ENCODE assay signal across 22 mouse cellular contexts in genomic region chr3:36083381-36083780, GRCm38 (mm10). TPM values are rescaled to one million over a fixed set of nuclear protein-coding genes. Genes with fewer than 3 reads are reported as not detected.
"Had no signal": no experiment of that assay in that cellular context is flagged by ENCODE, and none has a peak within 500 bp of the region (broad histone marks: within the 10 kb centered on the region; RNA-seq: fewer than 3 reads in every experiment).

No protein-coding gene starts in this region.

- DNase-seq: liver, postnatal 0 days; lung, adult 2 months; lung, postnatal 14 days; lung, postnatal 36 days; midbrain, embryonic 14.5 days; right cerebral cortex, postnatal 14 days; thymus, adult 2 months; thymus, postnatal 25 days; thymus, postnatal 4 days had no signal

- H3K4me1 ChIP-seq: lung, embryonic 15.5 days; midbrain, embryonic 12.5 days; neural tube, embryonic 12.5 days; stomach, embryonic 15.5 days had no signal

- H3K27ac ChIP-seq: lung, embryonic 15.5 days; macrophage; midbrain, embryonic 12.5 days; neural tube, embryonic 12.5 days; stomach, embryonic 15.5 days; stomach, postnatal 0 days had no signal

- H3K4me3 ChIP-seq: lung, embryonic 15.5 days; megakaryocyte, embryonic 14.5 days; midbrain, embryonic 12.5 days; neural tube, embryonic 12.5 days; stomach, embryonic 15.5 days had no signal

- H3K27me3 ChIP-seq: lung, embryonic 15.5 days; megakaryocyte, embryonic 14.5 days; midbrain, embryonic 12.5 days; neural tube, embryonic 12.5 days; stomach, embryonic 15.5 days had no signal

- H3K9me3 ChIP-seq: lung, embryonic 15.5 days; megakaryocyte, embryonic 14.5 days; midbrain, embryonic 12.5 days; neural tube, embryonic 12.5 days; stomach, embryonic 15.5 days had no signal

RNA-seq across cellular contexts. Expression of gene Ccdc144b, which starts 30.0 kb away (rescaled TPM):
- total RNA-seq: megakaryocyte progenitor cell, adult 5-6 weeks; monocyte, adult 5-6 weeks had no signal
- polyA plus RNA-seq: liver, postnatal 0 days; lung, adult 2 months; lung, embryonic 15.5 days; lung, postnatal 0 days; macrophage; midbrain, embryonic 12.5 days; midbrain, embryonic 14.5 days; midbrain, embryonic 16.5 days; neural tube, embryonic 12.5 days; neural tube, embryonic 14.5 days; spleen, adult 2 months; stomach, embryonic 15.5 days; stomach, postnatal 0 days had no signal
